7 mouse cellular contexts compared by ENCODE assay signal in the genomic region with DNA sequence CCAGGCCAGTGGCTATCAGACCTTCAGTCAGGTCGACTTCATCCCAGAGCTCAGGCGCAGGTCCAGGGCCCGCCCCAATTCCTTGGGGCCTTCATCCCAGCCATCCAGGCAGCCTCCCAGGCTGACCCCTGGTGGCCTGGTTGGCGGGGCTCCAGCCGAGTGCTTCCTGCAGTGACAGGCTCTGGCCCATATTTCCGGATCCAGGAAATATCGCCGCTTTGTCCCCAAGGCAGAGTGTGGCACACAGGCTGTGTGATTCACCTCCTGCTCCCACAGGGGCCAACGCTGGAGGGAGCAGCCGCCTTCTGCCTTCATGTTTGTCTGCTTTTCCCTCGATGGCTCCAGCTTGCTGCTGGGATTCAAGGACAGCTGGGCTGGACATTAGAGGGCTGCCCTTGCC. TPM values are rescaled to one million over a fixed set of nuclear protein-coding genes. Genes with fewer than 3 reads are reported as not detected.
DNase-seq lines count a peak whose midpoint lies in the region; ATAC-seq and TF ChIP-seq lines count a peak whose summit lies in the region.

No protein-coding gene starts in this region.

- peaks cover 46% of the 10 kb centered on the region for H3K36me3 ChIP-seq in E14TG2a.4 (ENCODE audit: insufficient read depth, low read length)
- peaks cover 8% of the 10 kb centered on the region; the same call in 1 of the 2 replicates for H3K36me3 ChIP-seq in heart, embryonic 16.5 days (ENCODE audit: control insufficient read depth, insufficient read depth)
- H3K36me3 ChIP-seq in limb, embryonic 10.5 days = peaks cover 33% of the 10 kb centered on the region
- H3K36me3 ChIP-seq in midbrain, embryonic 11.5 days (ENCODE audit: control insufficient read depth, insufficient read depth, low read length) = peaks cover 3% of the 10 kb centered on the region; the same call in 1 of the 2 replicates

- WGBS in heart, embryonic 16.5 days = 31% methylated on average over 11 of the region's 11 CpGs
- WGBS in limb, embryonic 10.5 days = 31% methylated on average over 11 of the region's 11 CpGs
- WGBS in midbrain, embryonic 11.5 days = 58% methylated on average over 11 of the region's 11 CpGs

- 0 out of 2 replicates have a peak overlapping the region, but pooled peaks have one; percentile 7 for H3K4me3 ChIP-seq in E14TG2a.4 (replicated peaks; ENCODE audit: low read length)
- no peak overlapping the region for H3K4me3 ChIP-seq in heart, embryonic 16.5 days (ENCODE audit: low read length)
- H3K4me3 ChIP-seq in limb, embryonic 10.5 days = no peak overlapping the region
- H3K4me3 ChIP-seq in midbrain, embryonic 11.5 days (ENCODE audit: low read depth, low read length) = no peak overlapping the region

- H3K27ac ChIP-seq in heart, embryonic 16.5 days (ENCODE audit: low read length) = peak overlapping the region; percentile 81
- H3K27ac ChIP-seq in limb, embryonic 10.5 days = peak overlapping the region; percentile 72
- H3K27ac ChIP-seq in midbrain, embryonic 11.5 days (ENCODE audit: low read depth, low read length) = no peak overlapping the region

- H3K4me1 ChIP-seq in E14TG2a.4 (replicated peaks; ENCODE audit: low read depth, low read length) = peaks cover 78% of the 10 kb centered on the region
- peaks cover 44% of the 10 kb centered on the region for H3K4me1 ChIP-seq in heart, embryonic 16.5 days (ENCODE audit: control insufficient read depth, insufficient read depth, low read length)
- H3K4me1 ChIP-seq in limb, embryonic 10.5 days = peaks cover 51% of the 10 kb centered on the region
- peaks cover 8% of the 10 kb centered on the region for H3K4me1 ChIP-seq in midbrain, embryonic 11.5 days (ENCODE audit: control insufficient read depth, insufficient read depth, low read length)

- in situ Hi-C loops in Patski (cut with MboI; ENCODE audit: low pct_unique_long_range_greater_than_20kb) = no loop called here

- CTCF ChIA-PET in Patski (lab: Charles Lee) = interaction anchor here (0.9 to 3.5 kb wide), 5 partner anchors 9 to 37 kb away, joined by 3 to 23 read pairs (median 3); no protein-coding TSS in a partner anchor

- no peaks in the 10 kb centered on the region for H3K9me3 ChIP-seq in E14TG2a.4 (ENCODE audit: low read length)
- no peaks in the 10 kb centered on the region for H3K9me3 ChIP-seq in heart, embryonic 16.5 days (replicated peaks; ENCODE audit: control insufficient read depth, low read length)
- no peaks in the 10 kb centered on the region for H3K9me3 ChIP-seq in limb, embryonic 10.5 days (replicated peaks)
- H3K9me3 ChIP-seq in midbrain, embryonic 11.5 days (ENCODE audit: control insufficient read depth, low read length) = no peaks in the 10 kb centered on the region

- no peaks in the 10 kb centered on the region for H3K27me3 ChIP-seq in E14TG2a.4 (ENCODE audit: insufficient read depth, low read length)
- H3K27me3 ChIP-seq in Patski = no peaks in the 10 kb centered on the region
- H3K27me3 ChIP-seq in heart, embryonic 16.5 days (ENCODE audit: control insufficient read depth, insufficient read depth, low read length) = no peaks in the 10 kb centered on the region
- no peaks in the 10 kb centered on the region for H3K27me3 ChIP-seq in limb, embryonic 10.5 days (ENCODE audit: low read depth, poor library complexity, severe bottlenecking)
- no peaks in the 10 kb centered on the region for H3K27me3 ChIP-seq in midbrain, embryonic 11.5 days (ENCODE audit: control insufficient read depth, insufficient read depth, low read length)

- TF ChIP-seq CTCF in E14TG2a.4 (conservative IDR thresholded peaks at IDR 0.05; ENCODE audit: low read length) (no peak), Patski (IDR thresholded peaks at IDR 0.05) (no peak)

- POLR2A ChIA-PET in Patski (lab: Charles Lee) = interaction anchor here (0.9 to 1.4 kb wide), 3 partner anchors 12 to 31 kb away, joined by 3 to 4 read pairs (median 3); partner anchors contain the start of gene Mrpl34

- ATAC-seq in Patski = peak; percentile 23
- ATAC-seq in heart, embryonic 16.5 days (replicated peaks; ENCODE audit: extremely low read depth, insufficient read depth, low FRiP score) = peak; percentile 56; the same call in 1 of the 2 replicates
- no peak for ATAC-seq in midbrain, embryonic 11.5 days (ENCODE audit: low FRiP score)

- H3K9ac ChIP-seq in heart, embryonic 16.5 days (ENCODE audit: low read length) = 0 out of 2 replicates have a peak overlapping the region, but pooled peaks have one; percentile 28
- H3K9ac ChIP-seq in midbrain, embryonic 11.5 days (ENCODE audit: low read length) = no peak overlapping the region

- DNase-seq in Patski (ENCODE audit: low read depth, low spot score) = no peak
- peak; percentile 39 for DNase-seq in embryo, embryonic 10.5 days (ENCODE audit: low spot score)
- DNase-seq in limb, embryonic 10.5 days (ENCODE audit: low spot score) = peak; percentile 61
- DNase-seq in ovary, postnatal 14 days (ENCODE audit: low spot score) = peak; percentile 85
- DNase-seq in midbrain, embryonic 11.5 days (ENCODE audit: low spot score, missing footprints) = no peak

- H3K4me2 ChIP-seq in heart, embryonic 16.5 days (ENCODE audit: low read depth, low read length) = no peak overlapping the region
- no peak overlapping the region for H3K4me2 ChIP-seq in midbrain, embryonic 11.5 days

RNA-seq across cellular contexts. Expression of gene Gtpbp3, which starts 8.6 kb away (rescaled TPM):
- polyA plus RNA-seq in Patski (2021) = 44.1 TPM
- polyA plus RNA-seq in heart, embryonic 16.5 days (2015; fragmentation: Nextera tagmentation; extraction: Ambion mirVana) = 12.3 and 12.5 TPM in 2 replicates
- 26.8 and 28.2 TPM in 2 replicates for polyA plus RNA-seq in limb, embryonic 10.5 days (2016; fragmentation: Nextera tagmentation; extraction: Ambion mirVana)
- polyA plus RNA-seq in midbrain, embryonic 11.5 days (2014; fragmentation: Nextera tagmentation; extraction: Ambion mirVana) = 4.0 and 4.6 TPM in 2 replicates

RNA-seq across cellular contexts. Expression of gene Ano8, which starts 10.7 kb away (rescaled TPM):
- 38.2 TPM for polyA plus RNA-seq in Patski (2021)
- 0.37 and 0.76 TPM in 2 replicates for polyA plus RNA-seq in heart, embryonic 16.5 days (2015; fragmentation: Nextera tagmentation; extraction: Ambion mirVana)
- polyA plus RNA-seq in limb, embryonic 10.5 days (2016; fragmentation: Nextera tagmentation; extraction: Ambion mirVana) = 2.7 and 3.5 TPM in 2 replicates
- polyA plus RNA-seq in midbrain, embryonic 11.5 days (2014; fragmentation: Nextera tagmentation; extraction: Ambion mirVana) = 4.0 and 4.7 TPM in 2 replicates

RNA-seq across cellular contexts. Expression of gene Plvap, which starts 15.1 kb away (rescaled TPM):
- polyA plus RNA-seq in Patski (2021) = 0.21 TPM
- polyA plus RNA-seq in heart, embryonic 16.5 days (2015; fragmentation: Nextera tagmentation; extraction: Ambion mirVana) = 86.4 and 106 TPM in 2 replicates
- polyA plus RNA-seq in limb, embryonic 10.5 days (2016; fragmentation: Nextera tagmentation; extraction: Ambion mirVana) = 74.6 and 77.7 TPM in 2 replicates
- 33.7 and 34.1 TPM in 2 replicates for polyA plus RNA-seq in midbrain, embryonic 11.5 days (2014; fragmentation: Nextera tagmentation; extraction: Ambion mirVana)

RNA-seq across cellular contexts. Expression of gene Dda1, which starts 27.5 kb away (rescaled TPM):
- 67.8 TPM for polyA plus RNA-seq in Patski (2021)
- 78.2 and 83.7 TPM in 2 replicates for polyA plus RNA-seq in heart, embryonic 16.5 days (2015; fragmentation: Nextera tagmentation; extraction: Ambion mirVana)
- polyA plus RNA-seq in limb, embryonic 10.5 days (2016; fragmentation: Nextera tagmentation; extraction: Ambion mirVana) = 130 and 138 TPM in 2 replicates
- polyA plus RNA-seq in midbrain, embryonic 11.5 days (2014; fragmentation: Nextera tagmentation; extraction: Ambion mirVana) = 128 and 129 TPM in 2 replicates

RNA-seq across cellular contexts. Expression of gene Ccdc194, which starts 29.0 kb away (rescaled TPM):
- polyA plus RNA-seq in Patski (2021) = 0.08 TPM
- 0.29 and 0.54 TPM in 2 replicates for polyA plus RNA-seq in heart, embryonic 16.5 days (2015; fragmentation: Nextera tagmentation; extraction: Ambion mirVana)
- polyA plus RNA-seq in limb, embryonic 10.5 days (2016; fragmentation: Nextera tagmentation; extraction: Ambion mirVana) = 0.65 and 0.78 TPM in 2 replicates
- 0.40 and 0.72 TPM in 2 replicates for polyA plus RNA-seq in midbrain, embryonic 11.5 days (2014; fragmentation: Nextera tagmentation; extraction: Ambion mirVana)

Comparison
In these comparisons a context has a peak if more than half of its experiments do, and no peak if none do; other contexts are left out.
1. DNase-seq: peak in embryo, embryonic 10.5 days (single experiment), limb, embryonic 10.5 days (single experiment) and ovary, postnatal 14 days (single experiment); none in Patski (single experiment) and midbrain, embryonic 11.5 days (single experiment).
2. RNA of gene Plvap, which starts 15.1 kb away (polyA plus RNA-seq): 86.4 to 106 TPM in heart, embryonic 16.5 days, 74.6 to 77.7 TPM in limb, embryonic 10.5 days and 33.7 to 34.1 TPM in midbrain, embryonic 11.5 days; 0.21 TPM in Patski (single experiment); every median in the first group is over 10 times any median in the second.